8 mouse cellular contexts compared by ENCODE assay signal in genomic region chr8:121829048-121829776, GRCm38 (mm10). TPM values are rescaled to one million over a fixed set of nuclear protein-coding genes. Genes with fewer than 3 reads are reported as not detected.
A peak's percentile ranks its signal among the peaks of the same experiment; 100 is the strongest.
DNase-seq lines count a peak whose midpoint lies in the region; ATAC-seq lines count a peak whose summit lies in the region.

Gene Klhdc4, minus strand, starts transcription at chr8:121829569.

- H3K27me3 ChIP-seq in hindbrain, embryonic 11.5 days (ENCODE audit: control insufficient read depth, insufficient read depth, low read length): no peaks in the 10 kb centered on the region

- H3K4me1 ChIP-seq in hindbrain, embryonic 11.5 days (replicated peaks; ENCODE audit: control insufficient read depth, insufficient read depth, low read length): peaks cover 5% of the 10 kb centered on the region; the same call in 1 of the 2 replicates

- H3K9ac ChIP-seq in hindbrain, embryonic 11.5 days (ENCODE audit: low read depth, low read length): peak within 1 kb of the TSS; percentile 87

- ATAC-seq in hindbrain, embryonic 11.5 days (ENCODE audit: low FRiP score): peak; percentile 96

- peak within 1 kb of the TSS; percentile 82 for H3K4me3 ChIP-seq in hindbrain, embryonic 11.5 days (ENCODE audit: low read depth, low read length)

- peak within 1 kb of the TSS; percentile 42 for H3K27ac ChIP-seq in hindbrain, embryonic 11.5 days (ENCODE audit: low read depth, low read length)

- 1% methylated on average over 57 of the region's 68 CpGs for WGBS in hindbrain, embryonic 11.5 days

- peak within 1 kb of the TSS; percentile 52 for H3K4me2 ChIP-seq in hindbrain, embryonic 11.5 days (replicated peaks; ENCODE audit: low read depth, low read length)

- DNase-seq in MN1 (ENCODE audit: low spot score): peak; percentile 99
- peak; percentile 89 for DNase-seq in cerebellum, adult 9-10 months
- peak; percentile 71 to 94 for DNase-seq in frontal cortex, adult 2 months (ENCODE audit: extremely low spot score in 1 of 2, low spot score in 1 of 2)
- peak; percentile 98 for DNase-seq in hindbrain, embryonic 11.5 days (ENCODE audit: low spot score)
- peak; percentile 95 to 96 for DNase-seq in layer of hippocampus, postnatal 10 days (ENCODE audit: low spot score in 2 of 2)
- DNase-seq in lung, postnatal 10 days: peak; percentile 91
- DNase-seq in ovary, postnatal 36 days (ENCODE audit: low spot score): peak; percentile 85
- DNase-seq in thymus, postnatal 25 days: peak; percentile 90

- no peaks in the 10 kb centered on the region for H3K36me3 ChIP-seq in hindbrain, embryonic 11.5 days (ENCODE audit: control insufficient read depth, insufficient read depth, low read length)

- no peaks in the 10 kb centered on the region for H3K9me3 ChIP-seq in hindbrain, embryonic 11.5 days (ENCODE audit: control insufficient read depth, low read length)

RNA-seq across cellular contexts. Expression of gene Klhdc4, which starts in this region (rescaled TPM):
- polyA plus RNA-seq in frontal cortex, adult 2 months (2012; rRNA removed): 44.5 and 50.3 TPM in 2 replicates
- 45.9 and 50.9 TPM in 2 replicates for polyA plus RNA-seq in hindbrain, embryonic 11.5 days (2014; fragmentation: Nextera tagmentation; extraction: Ambion mirVana)
- total RNA-seq in layer of hippocampus, postnatal 10 days (2021): 10 to 100 TPM; 28.8 to 32.1 TPM

Comparison
In these comparisons a context has a peak if more than half of its experiments do, and no peak if none do; other contexts are left out.
1. Peak in every context shown above with its lines: DNase-seq, ATAC-seq, H3K4me3 ChIP-seq and H3K27ac ChIP-seq.